Mouse (Mus musculus): Measurements from ENCODE around the gene Kntc1. TPM values are rescaled to one million over a fixed set of nuclear protein-coding genes. Genes with fewer than 3 reads are reported as not detected.

Kntc1 gene
- polyA plus RNA-seq, 1 experiment from 2014 or later = 30.4 TPM

GRCm38 (mm10) chr5:123853877-123854504, 104.5 kb downstream of the Kntc1 start:
- no peak overlapping the region for H3K27ac ChIP-seq
- H3K4me2 ChIP-seq (replicated peaks) = no peak overlapping the region
- H3K36me3 ChIP-seq = no peaks in the 10 kb centered on the region
- H3K27me3 ChIP-seq = no peaks in the 10 kb centered on the region
- H3K4me1 ChIP-seq = no peaks in the 10 kb centered on the region
- H3K9ac ChIP-seq = no peak overlapping the region
- 91% methylated on average over 11 of the region's 11 CpGs for WGBS
- no peak for ATAC-seq (ENCODE audit: low FRiP score)
- H3K9me3 ChIP-seq (replicated peaks) = no peaks in the 10 kb centered on the region
- H3K4me3 ChIP-seq = no peak overlapping the region

- ATAC-seq (ENCODE audit: low FRiP score) = no peak
- H3K4me3 ChIP-seq = no peak overlapping the region
- no peak overlapping the region for H3K9ac ChIP-seq
- no peaks in the 10 kb centered on the region for H3K36me3 ChIP-seq
- WGBS = 89% methylated on average over 9 of the region's 9 CpGs
- no peaks in the 10 kb centered on the region for H3K4me1 ChIP-seq
- no peaks in the 10 kb centered on the region for H3K9me3 ChIP-seq (replicated peaks)
- H3K4me2 ChIP-seq (replicated peaks) = no peak overlapping the region
- H3K27ac ChIP-seq = no peak overlapping the region
- H3K27me3 ChIP-seq = no peaks in the 10 kb centered on the region
Measured at GRCm38 (mm10) chr5:123854511-123854910, 105.0 kb downstream of the Kntc1 start.

GRCm38 (mm10) chr5:123858798-123859197, 109.3 kb downstream of the Kntc1 start:
- H3K27ac ChIP-seq = no peak overlapping the region
- no peaks in the 10 kb centered on the region for H3K36me3 ChIP-seq
- 81% methylated on average over 11 of the region's 11 CpGs for WGBS
- H3K9ac ChIP-seq = no peak overlapping the region
- no peak overlapping the region for H3K4me3 ChIP-seq
- 0 out of 2 replicates have a peak, but pooled peaks cover 2% of the 10 kb centered on the region for H3K4me1 ChIP-seq
- H3K4me2 ChIP-seq (replicated peaks) = no peak overlapping the region
- no peak for ATAC-seq (ENCODE audit: low FRiP score)
- no peaks in the 10 kb centered on the region for H3K27me3 ChIP-seq
- no peaks in the 10 kb centered on the region for H3K9me3 ChIP-seq (replicated peaks)

GRCm38 (mm10) chr5:123862374-123863350, 113.1 kb downstream of the Kntc1 start:
- H3K4me2 ChIP-seq (replicated peaks) = no peak overlapping the region
- no peak overlapping the region for H3K9ac ChIP-seq
- H3K27ac ChIP-seq = no peak overlapping the region
- no peaks in the 10 kb centered on the region for H3K36me3 ChIP-seq
- H3K4me1 ChIP-seq = 0 out of 2 replicates have a peak, but pooled peaks cover 2% of the 10 kb centered on the region
- WGBS = 80% methylated on average over 15 of the region's 15 CpGs
- no peak for ATAC-seq (ENCODE audit: low FRiP score)
- H3K4me3 ChIP-seq = no peak overlapping the region
- H3K27me3 ChIP-seq = no peaks in the 10 kb centered on the region
- no peaks in the 10 kb centered on the region for H3K9me3 ChIP-seq (replicated peaks)

GRCm38 (mm10) chr5:123863934-123864333, 114.4 kb downstream of the Kntc1 start:
- H3K4me3 ChIP-seq = no peak overlapping the region
- 93% methylated on average over 14 of the region's 14 CpGs for WGBS
- no peak for ATAC-seq (ENCODE audit: low FRiP score)

GRCm38 (mm10) chr5:123865365-123865764, 115.8 kb downstream of the Kntc1 start, which contains the start of gene Hcar2:
Gene Hcar2 (minus strand): TSS chr5:123865499.
- 85% methylated on average over 12 of the region's 12 CpGs for WGBS
- no peak within 1 kb of the TSS for H3K4me3 ChIP-seq

More at GRCm38 (mm10) chr5:123863934-123864333, 114.4 kb downstream of the Kntc1 start:
- H3K36me3 ChIP-seq = no peaks in the 10 kb centered on the region
- no peak overlapping the region for H3K27ac ChIP-seq
- no peaks in the 10 kb centered on the region for H3K27me3 ChIP-seq
- H3K4me2 ChIP-seq (replicated peaks) = no peak overlapping the region
- no peak overlapping the region for H3K9ac ChIP-seq
- no peaks in the 10 kb centered on the region for H3K9me3 ChIP-seq (replicated peaks)
- H3K4me1 ChIP-seq = 0 out of 2 replicates have a peak, but pooled peaks cover 2% of the 10 kb centered on the region

GRCm38 (mm10) chr5:123866457-123866856, 116.9 kb downstream of the Kntc1 start:
- H3K9me3 ChIP-seq (replicated peaks) = no peaks in the 10 kb centered on the region

More at GRCm38 (mm10) chr5:123865365-123865764, 115.8 kb downstream of the Kntc1 start, which contains the start of gene Hcar2:
- 0 out of 2 replicates have a peak, but pooled peaks cover 2% of the 10 kb centered on the region for H3K4me1 ChIP-seq
- H3K36me3 ChIP-seq = no peaks in the 10 kb centered on the region
- no peak within 1 kb of the TSS for H3K4me2 ChIP-seq (replicated peaks)
- H3K9me3 ChIP-seq (replicated peaks) = no peaks in the 10 kb centered on the region
- no peak within 1 kb of the TSS for H3K9ac ChIP-seq
- ATAC-seq (ENCODE audit: low FRiP score) = no peak
- no peaks in the 10 kb centered on the region for H3K27me3 ChIP-seq
- H3K27ac ChIP-seq = no peak within 1 kb of the TSS

GRCm38 (mm10) chr5:123869615-123870014, 120.1 kb downstream of the Kntc1 start:
- Histone ChIP-seq H3K27me3 (no peaks in the 10 kb centered on the region), H3K4me2 (replicated peaks) (no peak overlapping the region), H3K9ac (no peak overlapping the region), H3K4me3 (no peak overlapping the region), H3K9me3 (replicated peaks) (no peaks in the 10 kb centered on the region), H3K27ac (no peak overlapping the region), H3K4me1 (no peaks in the 10 kb centered on the region), H3K36me3 (no peaks in the 10 kb centered on the region)
- no peak for ATAC-seq (ENCODE audit: low FRiP score)
- WGBS = 85% methylated on average over 4 of the region's 4 CpGs

More at GRCm38 (mm10) chr5:123866457-123866856, 116.9 kb downstream of the Kntc1 start:
- Histone ChIP-seq H3K9ac (no peak overlapping the region), H3K4me2 (replicated peaks) (no peak overlapping the region), H3K27me3 (no peaks in the 10 kb centered on the region), H3K36me3 (no peaks in the 10 kb centered on the region), H3K27ac (no peak overlapping the region), H3K4me1 (0 out of 2 replicates have a peak, but pooled peaks cover 2% of the 10 kb centered on the region), H3K4me3 (no peak overlapping the region)
- 90% methylated on average over 4 of the region's 4 CpGs for WGBS
- no peak for ATAC-seq (ENCODE audit: low FRiP score)

Other genes with a start within 250 kb of the Kntc1 start
- gene B3gnt4, start 239.3 kb upstream of the Kntc1 start, polyA plus RNA-seq (2016; fragmentation: Nextera tagmentation; extraction: Ambion mirVana) = 1.4 and 1.5 TPM in 2 replicates
- gene Diablo, start 225.5 kb upstream of the Kntc1 start, polyA plus RNA-seq (2016; fragmentation: Nextera tagmentation; extraction: Ambion mirVana) = 112 and 124 TPM in 2 replicates
- 1.6 and 2.4 TPM in 2 replicates for gene Gm49027, start 224.2 kb upstream of the Kntc1 start, polyA plus RNA-seq (2016; fragmentation: Nextera tagmentation; extraction: Ambion mirVana)
- 41.4 and 43.7 TPM in 2 replicates for gene Vps33a, start 176.7 kb upstream of the Kntc1 start, polyA plus RNA-seq (2016; fragmentation: Nextera tagmentation; extraction: Ambion mirVana)
- 71.4 and 74.6 TPM in 2 replicates for gene Clip1, start 65.1 kb upstream of the Kntc1 start, polyA plus RNA-seq (2016; fragmentation: Nextera tagmentation; extraction: Ambion mirVana)
- 80.2 and 90.5 TPM in 2 replicates for gene Zcchc8, start 28.6 kb upstream of the Kntc1 start, polyA plus RNA-seq (2016; fragmentation: Nextera tagmentation; extraction: Ambion mirVana)
- gene Rsrc2, start 302 bp upstream of the Kntc1 start, polyA plus RNA-seq (2016; fragmentation: Nextera tagmentation; extraction: Ambion mirVana) = 166 and 182 TPM in 2 replicates
- not detected in 2 replicates for gene Hcar2, start 115.8 kb downstream of the Kntc1 start, polyA plus RNA-seq (2016; fragmentation: Nextera tagmentation; extraction: Ambion mirVana)
- gene Hcar1, start 130.3 kb downstream of the Kntc1 start, polyA plus RNA-seq (2016; fragmentation: Nextera tagmentation; extraction: Ambion mirVana) = 0.18 and 0.50 TPM in 2 replicates
- 153 and 180 TPM in 2 replicates for gene Denr, start 157.5 kb downstream of the Kntc1 start, polyA plus RNA-seq (2016; fragmentation: Nextera tagmentation; extraction: Ambion mirVana)
- gene Gm43518, start 177.7 kb downstream of the Kntc1 start, polyA plus RNA-seq (2016; fragmentation: Nextera tagmentation; extraction: Ambion mirVana) = 3.4 and 4.0 TPM in 2 replicates
- 5.3 and 7.4 TPM in 2 replicates for gene Ccdc62, start 181.0 kb downstream of the Kntc1 start, polyA plus RNA-seq (2016; fragmentation: Nextera tagmentation; extraction: Ambion mirVana)
- 14.4 and 20.4 TPM in 2 replicates for gene Hip1r, start 223.9 kb downstream of the Kntc1 start, polyA plus RNA-seq (2016; fragmentation: Nextera tagmentation; extraction: Ambion mirVana)